19 mouse cellular contexts compared by ENCODE assay signal in genomic region chr10:118172416-118172815, GRCm38 (mm10). TPM values are rescaled to one million over a fixed set of nuclear protein-coding genes. Genes with fewer than 3 reads are reported as not detected.
DNase-seq lines count a peak whose midpoint lies in the region; ATAC-seq lines count a peak whose summit lies in the region.
"Had no signal": no experiment of that assay in that cellular context is flagged by ENCODE, and none has a peak within 500 bp of the region (broad histone marks: within the 10 kb centered on the region; RNA-seq: fewer than 3 reads in every experiment).

No protein-coding gene starts in this region.

- DNase-seq in 3T3-L1 (ENCODE audit: low read depth, low spot score) = peak; percentile 71
- peak; percentile 87 for DNase-seq in CD4-positive helper T cell, adult 2 months (ENCODE audit: low read depth, low spot score)
- no peak for DNase-seq in adrenal gland, postnatal 14 days
- no peak for DNase-seq in Muller cell, postnatal 12 days (ENCODE audit: inconsistent ontology term)
- no peak for DNase-seq in right cerebral cortex, adult 2 months (ENCODE audit: low spot score in 2 of 2)
- DNase-seq: heart, postnatal 10 days; kidney, adult 11 months; kidney, postnatal 4 days; left cerebral cortex, postnatal 4 days; lung, embryonic 14.5 days had no signal

- ATAC-seq in activated CD4-positive, CD25-positive, alpha-beta regulatory T cell, adult 4 months = peak; percentile 94
- peak; percentile 52 to 60; a peak in 3 of 4 replicates for ATAC-seq in hematopoietic stem cell, adult 5-6 weeks (replicated peaks in 1 of 2; ENCODE audit: insufficient read depth in 1 of 2, low FRiP score in 2 of 2, low TSS enrichment in 1 of 2, low read depth in 1 of 2, poor library complexity in 2 of 2, severe bottlenecking in 2 of 2)
- ATAC-seq: forebrain, embryonic 16.5 days had no signal

RNA-seq across cellular contexts. Expression of gene Mdm1, which starts 30.8 kb away (rescaled TPM):
- polyA plus RNA-seq in activated CD4-positive, CD25-positive, alpha-beta regulatory T cell, adult 4 months (2017; shearing (Covaris generic)) = 10 to 100 TPM in 1 of 2 experiments, 1 to 10 TPM in 1; 6.3 to 10.3 TPM
- total RNA-seq in hematopoietic stem cell, adult 5-6 weeks (2017) = 26.6 and 58.0 TPM in 2 replicates
- total RNA-seq in adrenal gland, postnatal 14 days (2021) = 15.7 and 17.6 TPM in 2 replicates

RNA-seq across cellular contexts. Expression of gene Il22, which starts 32.3 kb away (rescaled TPM):
- polyA plus RNA-seq in activated CD4-positive, CD25-positive, alpha-beta regulatory T cell, adult 4 months (2017; shearing (Covaris generic)) = not detected
- not detected in 2 replicates for total RNA-seq in hematopoietic stem cell, adult 5-6 weeks (2017)
- total RNA-seq in adrenal gland, postnatal 14 days (2021) = not detected in 2 replicates
- total RNA-seq: adrenal gland, postnatal 4 days; gastrocnemius, adult 8-10 months; heart, postnatal 10 days; left cerebral cortex, postnatal 4 days had no signal
- polyA plus RNA-seq: forebrain, embryonic 16.5 days; hindbrain, embryonic 14.5 days; liver, embryonic 11.5 days; lung, embryonic 14.5 days; spleen, adult 2 months; stomach, postnatal 0 days had no signal

Comparison
In these comparisons a context has a peak if more than half of its experiments do, and no peak if none do; other contexts are left out.
1. DNase-seq: peak in 3T3-L1 (single experiment) and CD4-positive helper T cell, adult 2 months (single experiment); none in adrenal gland, postnatal 14 days (single experiment), Muller cell, postnatal 12 days (single experiment) and right cerebral cortex, adult 2 months (0 of 2).